Mouse (Mus musculus) CH12.LX (cell line): ENCODE data around the gene Gm37419. TPM values are rescaled to one million over a fixed set of nuclear protein-coding genes. Genes with fewer than 3 reads are reported as not detected.

Source experiments
- DNase-seq: peaks from one replicate; pipeline ENCODE4 v3.0.0-alpha.2; 2013; ENCODE audit errors: extremely low read depth
- H3K27ac ChIP-seq: 2 replicates; pipeline ENCODE4 v1.5.1; 2012; ENCODE audit warnings: low read depth, mild to moderate bottlenecking, control low read depth, moderate library complexity; ENCODE audit not compliant: insufficient read depth
- H3K27me3 ChIP-seq: replicated peaks from 2 replicates; pipeline ENCODE3; 2012; ENCODE audit warnings: inconsistent platforms
- H3K36me3 ChIP-seq, 2 experiments: replicated peaks in 1 of 2; 2 replicates each; pipeline versions ENCODE3 to v1.6.1; 2012; ENCODE audit warnings: inconsistent platforms in 1 of 2, low read length in 1 of 2, mild to moderate bottlenecking in 1 of 2, mixed read lengths in 1 of 2, moderate library complexity in 1 of 2; ENCODE audit not compliant: control insufficient read depth in 1 of 2, insufficient read depth in 1 of 2
- H3K4me1 ChIP-seq, 2 experiments: 2 replicates each; pipeline ENCODE4 v1.6.1; 2012; ENCODE audit warnings: inconsistent platforms in 1 of 2, moderate library complexity in 1 of 2; ENCODE audit not compliant: insufficient read depth in 2 of 2, control insufficient read depth in 1 of 2
- H3K4me2 ChIP-seq: 2 replicates; pipeline ENCODE4 v1.6.1; 2012; ENCODE audit warnings: low read depth, mild to moderate bottlenecking, control low read depth; ENCODE audit not compliant: poor library complexity, insufficient read depth, severe bottlenecking
- H3K4me3 ChIP-seq, 3 experiments: fragments of 150-350 bp in 1 of 3; sonication (generic) in 1 of 3; replicated peaks in 1 of 3; 2 replicates each; pipeline versions ENCODE3 to v1.5.1; 2011 to 2012; ENCODE audit warnings: low read depth in 2 of 3, low read length in 2 of 3, mild to moderate bottlenecking in 2 of 3, moderate library complexity in 2 of 3, control low read depth in 1 of 3, improper control_type of control experiment in 1 of 3, inconsistent platforms in 1 of 3, mixed read lengths in 1 of 3; ENCODE audit not compliant: poor library complexity in 1 of 3
- H3K79me2 ChIP-seq: replicated peaks from 2 replicates; pipeline ENCODE4 v1.6.1; 2012; ENCODE audit warnings: mild to moderate bottlenecking, moderate library complexity; ENCODE audit not compliant: control insufficient read depth, poor library complexity, insufficient read depth, severe bottlenecking; ENCODE audit errors: extremely low read depth
- H3K9ac ChIP-seq: 2 replicates; pipeline ENCODE4 v1.6.1; 2012; ENCODE audit warnings: low read depth, mild to moderate bottlenecking, control low read depth, moderate library complexity; ENCODE audit not compliant: insufficient read depth
- H3K9me3 ChIP-seq: replicated peaks from 2 replicates; pipeline ENCODE3; 2012; ENCODE audit warnings: low read length, inconsistent platforms, mixed read lengths
- CHD2 ChIP-seq: IDR thresholded peaks from 2 replicates; pipeline ENCODE4 v1.6.1; 2011; ENCODE audit warnings: low read length, improper control_type of control experiment
- CTCF ChIP-seq, 2 experiments: IDR thresholded peaks in 1 of 2; conservative IDR thresholded peaks in 1 of 2; 2 replicates each; pipeline ENCODE4 v1.5.1; 2011 to 2012; ENCODE audit warnings: low read depth in 2 of 2, low read length in 2 of 2, improper control_type of control experiment in 1 of 2, inconsistent platforms in 1 of 2, mild to moderate bottlenecking in 1 of 2, moderate library complexity in 1 of 2
- E2F4 ChIP-seq: IDR thresholded peaks from 2 replicates; pipeline ENCODE4 v1.6.1; 2011; ENCODE audit warnings: low read depth, low read length, improper control_type of control experiment; ENCODE audit not compliant: insufficient replicate concordance
- ELF1 ChIP-seq: IDR thresholded peaks from 2 replicates; pipeline ENCODE4 v1.6.1; 2014; ENCODE audit warnings: low read depth, mild to moderate bottlenecking, inconsistent platforms, low read length, improper control_type of control experiment
- EP300 ChIP-seq: IDR thresholded peaks from 2 replicates; pipeline ENCODE4 v1.6.1; 2011; ENCODE audit warnings: low read length, improper control_type of control experiment
- ETS1 ChIP-seq: conservative IDR thresholded peaks from 2 replicates; pipeline ENCODE4 v1.6.1; 2012; ENCODE audit warnings: low read depth, mild to moderate bottlenecking, inconsistent platforms, low read length, improper control_type of control experiment, moderate library complexity
- IRF4 ChIP-seq: IDR thresholded peaks from 2 replicates; pipeline ENCODE4 v1.6.1; 2014; ENCODE audit warnings: low read depth, mild to moderate bottlenecking, inconsistent platforms, low read length, improper control_type of control experiment
- JUN ChIP-seq: IDR thresholded peaks from 2 replicates; pipeline ENCODE4 v1.6.1; 2011; ENCODE audit warnings: low read depth, mild to moderate bottlenecking, low read length, improper control_type of control experiment, moderate library complexity; ENCODE audit not compliant: insufficient read depth
- KAT2A ChIP-seq: IDR thresholded peaks from 2 replicates; pipeline ENCODE4 v1.6.1; 2012; ENCODE audit warnings: low read length, improper control_type of control experiment, inconsistent platforms; ENCODE audit not compliant: insufficient replicate concordance
- MAFK ChIP-seq: IDR thresholded peaks from 2 replicates; pipeline ENCODE4 v1.6.1; 2011; ENCODE audit warnings: low read length, improper control_type of control experiment; ENCODE audit not compliant: insufficient replicate concordance
- MAX ChIP-seq: IDR thresholded peaks from 2 replicates; pipeline ENCODE4 v1.6.1; 2011; ENCODE audit warnings: low read length, improper control_type of control experiment
- MEF2A ChIP-seq: IDR thresholded peaks from 2 replicates; pipeline ENCODE4 v1.6.1; 2014; ENCODE audit warnings: low read depth, mild to moderate bottlenecking, inconsistent platforms, low read length, improper control_type of control experiment, borderline replicate concordance
- MXI1 ChIP-seq: IDR thresholded peaks from 2 replicates; pipeline ENCODE4 v1.6.1; 2011; ENCODE audit warnings: mild to moderate bottlenecking, low read depth, low read length, improper control_type of control experiment
- PAX5 ChIP-seq: IDR thresholded peaks from 2 replicates; pipeline ENCODE4 v1.6.1; 2012; ENCODE audit warnings: low read length, inconsistent platforms, mixed read lengths
- POLR2AphosphoS2 ChIP-seq: IDR thresholded peaks from 2 replicates; pipeline ENCODE4 v1.6.1; 2011; ENCODE audit warnings: low read depth, low read length, improper control_type of control experiment
- RAD21 ChIP-seq: IDR thresholded peaks from 2 replicates; pipeline ENCODE4 v1.6.1; 2011; ENCODE audit warnings: low read depth, mild to moderate bottlenecking, low read length, improper control_type of control experiment, moderate library complexity
- RCOR1 ChIP-seq: conservative IDR thresholded peaks from 2 replicates; pipeline ENCODE4 v1.6.1; 2012; ENCODE audit warnings: low read depth, mild to moderate bottlenecking, inconsistent platforms, low read length, improper control_type of control experiment
- SIN3A ChIP-seq: IDR thresholded peaks from 2 replicates; pipeline ENCODE4 v1.6.1; 2012; ENCODE audit warnings: low read length, improper control_type of control experiment, inconsistent platforms
- SMC3 ChIP-seq: IDR thresholded peaks from 2 replicates; pipeline ENCODE4 v1.6.1; 2011; ENCODE audit warnings: low read depth, low read length, improper control_type of control experiment
- TBP ChIP-seq: conservative IDR thresholded peaks from 2 replicates; pipeline ENCODE4 v1.6.1; 2011; ENCODE audit warnings: low read depth, low read length, improper control_type of control experiment
- TCF12 ChIP-seq: IDR thresholded peaks from 2 replicates; pipeline ENCODE4 v1.6.1; 2014; ENCODE audit warnings: low read depth, mild to moderate bottlenecking, inconsistent platforms, low read length, improper control_type of control experiment
- USF1 ChIP-seq: IDR thresholded peaks from 2 replicates; pipeline ENCODE4 v1.6.1; 2014; ENCODE audit warnings: low read depth, mild to moderate bottlenecking, inconsistent platforms, low read length, improper control_type of control experiment
- USF2 ChIP-seq: conservative IDR thresholded peaks from 2 replicates; pipeline ENCODE4 v1.6.1; 2011; ENCODE audit warnings: low read depth, low read length, improper control_type of control experiment
- ZC3H11A ChIP-seq: IDR thresholded peaks from 2 replicates; pipeline ENCODE4 v1.6.1; 2012; ENCODE audit warnings: low read depth, mild to moderate bottlenecking, inconsistent platforms, low read length, improper control_type of control experiment
- ZKSCAN1 ChIP-seq: IDR thresholded peaks from 2 replicates; pipeline ENCODE4 v1.6.1; 2012; ENCODE audit warnings: low read depth, inconsistent platforms, low read length, improper control_type of control experiment, borderline replicate concordance
- ZMIZ1 ChIP-seq: IDR thresholded peaks from 2 replicates; pipeline ENCODE4 v1.6.1; 2012; ENCODE audit warnings: low read depth, mild to moderate bottlenecking, inconsistent platforms, low read length, improper control_type of control experiment
- dilution Hi-C: fragments of 300-500 bp; cut with MboI; formaldehyde crosslinking; loops from 2 replicates; pipeline ENCODE4 v1.14.3; 2020; ENCODE audit warnings: low sequenced_read_pairs; ENCODE audit not compliant: extremely low pct_unique_long_range_greater_than_20kb, extremely low pct_ligation_motif_present
- in situ Hi-C: fragments of 300-500 bp; cut with MboI; formaldehyde crosslinking; loops from 3 replicates; pipeline ENCODE4 v1.14.3; 2019; ENCODE audit warnings: low sequenced_read_pairs, low pct_ligation_motif_present, low pct_unique_long_range_greater_than_20kb, mixed read lengths
- polyA plus RNA-seq: library from polyadenylated mRNA; unstranded; fragments of >175 nt; gene quantifications from 2 replicates; pipeline ENCODE4 v1.2.1, GENCODE M21; 2012; ENCODE audit warnings: low read depth; ENCODE audit not compliant: insufficient read length
- total RNA-seq, 2 experiments: library from RNA; depleted of rRNA; stranded (reverse); fragments of 300-350 nt in 1 of 2; fragments of >200 nt in 1 of 2; gene quantifications; 2 replicates each; pipeline ENCODE4 v1.2.3; 2012 to 2014

The Gm37419 gene
- total and polyA plus RNA-seq, 3 experiments, result not detected

GRCm38 (mm10) chr16:23977732-23978131 is 10.6 kb upstream of the Gm37419 start:
- dilution Hi-C loops, result no loop called here
- TF ChIP-seq KAT2A (no peak), TCF12 (no peak), JUN (no peak), CTCF (conservative IDR thresholded peaks at IDR 0.05 in 1 of 2, IDR thresholded peaks at IDR 0.05 in 1 of 2; ENCODE audit: low read depth in 2 of 2, low read length in 2 of 2) (no peak), USF1 (no peak), ETS1 (no peak), POLR2AphosphoS2 (no peak), MEF2A (no peak), E2F4 (no peak), SIN3A (no peak), ZMIZ1 (no peak), CHD2 (no peak), IRF4 (no peak), EP300 (no peak)

GRCm38 (mm10) chr16:23978495-23978894 is 9.8 kb upstream of the Gm37419 start:
- Histone ChIP-seq H3K27ac (no peak overlapping the region), H3K9ac (no peak overlapping the region), H3K36me3 (peaks cover 0 to 2% of the 10 kb centered on the region in 2 experiments), H3K4me2 (no peak overlapping the region), H3K27me3 (peaks cover 6% of the 10 kb centered on the region), H3K9me3 (no peaks in the 10 kb centered on the region)
- DNase-seq, result no peak
- in situ Hi-C loops, result loop anchor here (25.0 kb wide), 2 partner anchors 659 to 884 kb away; no protein-coding TSS in a partner anchor
- no peak for TF ChIP-seq CHD2
- TF ChIP-seq RCOR1, result no peak
- no peak for TF ChIP-seq RAD21
- no peak for TF ChIP-seq MEF2A
- no peak for TF ChIP-seq POLR2AphosphoS2
- no peak for TF ChIP-seq ELF1
- no peak for TF ChIP-seq KAT2A
- TF ChIP-seq ZC3H11A, result no peak
- no peak for TF ChIP-seq TBP
- TF ChIP-seq PAX5, result no peak
- no peak for TF ChIP-seq MXI1
- TF ChIP-seq ZKSCAN1, result no peak
- no peak for TF ChIP-seq USF1
- TF ChIP-seq MAX, result no peak
- no peak for TF ChIP-seq SIN3A
- no peak for TF ChIP-seq CTCF (conservative IDR thresholded peaks at IDR 0.05 in 1 of 2, IDR thresholded peaks at IDR 0.05 in 1 of 2; ENCODE audit: low read depth in 2 of 2, low read length in 2 of 2)
- no peak for TF ChIP-seq USF2
- no peak for TF ChIP-seq MAFK
- no peak for TF ChIP-seq SMC3
- TF ChIP-seq ZMIZ1, result no peak
- TF ChIP-seq, all 38 proteins: peak for 0
- dilution Hi-C loops, result no loop called here
- no peak overlapping the region for H3K4me3 ChIP-seq
- H3K4me1 ChIP-seq, result peaks cover 3 to 7% of the 10 kb centered on the region in 2 experiments; a peak in 3 of 4 replicates
- no peaks in the 10 kb centered on the region for H3K79me2 ChIP-seq

More at GRCm38 (mm10) chr16:23977732-23978131, 10.6 kb upstream of the Gm37419 start:
- peaks cover 3 to 5% of the 10 kb centered on the region in 2 experiments; a peak in 3 of 4 replicates for H3K4me1 ChIP-seq
- no peak for DNase-seq
- no peaks in the 10 kb centered on the region for H3K9me3 ChIP-seq
- H3K4me3 ChIP-seq, result no peak overlapping the region
- in situ Hi-C loops, result loop anchor here (25.0 kb wide), 2 partner anchors 660 to 885 kb away; no protein-coding TSS in a partner anchor
- peaks cover 0 to 3% of the 10 kb centered on the region in 2 experiments for H3K36me3 ChIP-seq
- no peak overlapping the region for H3K4me2 ChIP-seq
- peaks cover 6% of the 10 kb centered on the region for H3K27me3 ChIP-seq
- no peaks in the 10 kb centered on the region for H3K79me2 ChIP-seq
- H3K9ac ChIP-seq, result no peak overlapping the region
- no peak overlapping the region for H3K27ac ChIP-seq
